Mouse (Mus musculus): ENCODE results near the gene Gm20532. TPM values are rescaled to one million over a fixed set of nuclear protein-coding genes. Genes with fewer than 3 reads are reported as not detected.

Gm20532 gene
- polyA plus RNA-seq, 1 experiment, result not detected

DNA sequence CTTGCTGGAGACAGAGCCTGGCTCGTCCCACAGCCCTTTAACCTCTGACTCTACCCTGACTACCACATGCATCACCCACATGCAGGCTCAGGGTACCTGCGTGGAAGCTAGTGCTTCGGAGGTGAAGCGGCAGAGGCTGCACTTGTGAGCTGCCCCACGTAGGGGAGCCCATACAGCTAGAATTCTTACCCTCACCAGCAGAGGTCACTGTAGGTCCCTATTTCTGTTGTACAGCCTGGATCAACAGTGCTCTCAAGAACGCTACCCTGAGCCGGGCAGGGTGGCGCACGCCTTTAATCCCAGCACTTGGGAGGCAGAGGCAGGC lies 7.5 kb downstream of the Gm20532 start:
- no peak overlapping the region for H3K27ac ChIP-seq (ENCODE audit: control insufficient read depth, insufficient read depth, low read depth, low read length, poor library complexity)
- whole genome bisulfite sequencing, result 44% methylated on average over 9 of the region's 9 CpGs
- H3K4me1 ChIP-seq (ENCODE audit: control insufficient read depth, insufficient read depth, low read length), result peaks cover 4% of the 10 kb centered on the region; the same call in 1 of the 2 replicates
- no peak overlapping the region for H3K4me3 ChIP-seq (replicated peaks; ENCODE audit: control insufficient read depth, low read depth, low read length)
- TF ChIP-seq POLR2A (IDR thresholded peaks at IDR 0.05; ENCODE audit: borderline replicate concordance, control insufficient read depth, low read depth, low read length) (no peak), CTCF (IDR thresholded peaks at IDR 0.05; ENCODE audit: control insufficient read depth, insufficient read depth, low read length) (peak; percentile 62)

DNA sequence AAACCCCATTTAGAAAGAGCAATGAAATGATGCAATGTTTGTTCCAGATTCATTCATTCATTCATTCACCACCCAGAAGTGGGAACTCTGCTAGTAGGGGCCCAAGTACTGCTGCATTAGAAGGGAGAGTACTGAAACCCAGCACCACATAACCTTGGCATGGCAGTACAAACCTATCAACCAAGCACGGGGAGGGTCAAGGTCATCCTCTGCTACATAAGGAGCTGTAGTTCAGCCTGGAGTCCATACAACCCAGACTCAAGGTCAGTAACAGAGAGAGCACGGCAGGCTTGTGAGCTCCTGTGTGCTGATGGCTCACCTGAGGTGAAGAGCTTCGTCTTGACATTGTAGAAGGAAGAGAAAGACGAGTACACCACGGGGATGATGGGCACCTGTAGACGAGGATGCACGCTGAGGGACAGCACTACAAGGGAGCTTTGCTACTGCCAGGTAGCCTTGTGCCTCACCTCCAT lies 8.1 kb downstream of the Gm20532 start:
- Histone ChIP-seq H3K4me1 (ENCODE audit: control insufficient read depth, insufficient read depth, low read length) (peaks cover 8% of the 10 kb centered on the region), H3K4me3 (replicated peaks; ENCODE audit: control insufficient read depth, low read depth, low read length) (no peak overlapping the region), H3K27ac (ENCODE audit: control insufficient read depth, insufficient read depth, low read depth, low read length, poor library complexity) (no peak overlapping the region)
- TF ChIP-seq POLR2A (IDR thresholded peaks at IDR 0.05; ENCODE audit: borderline replicate concordance, control insufficient read depth, low read depth, low read length), result no peak
- no peak for TF ChIP-seq CTCF (IDR thresholded peaks at IDR 0.05; ENCODE audit: control insufficient read depth, insufficient read depth, low read length)
- 77% methylated on average over 7 of the region's 7 CpGs for WGBS

DNA sequence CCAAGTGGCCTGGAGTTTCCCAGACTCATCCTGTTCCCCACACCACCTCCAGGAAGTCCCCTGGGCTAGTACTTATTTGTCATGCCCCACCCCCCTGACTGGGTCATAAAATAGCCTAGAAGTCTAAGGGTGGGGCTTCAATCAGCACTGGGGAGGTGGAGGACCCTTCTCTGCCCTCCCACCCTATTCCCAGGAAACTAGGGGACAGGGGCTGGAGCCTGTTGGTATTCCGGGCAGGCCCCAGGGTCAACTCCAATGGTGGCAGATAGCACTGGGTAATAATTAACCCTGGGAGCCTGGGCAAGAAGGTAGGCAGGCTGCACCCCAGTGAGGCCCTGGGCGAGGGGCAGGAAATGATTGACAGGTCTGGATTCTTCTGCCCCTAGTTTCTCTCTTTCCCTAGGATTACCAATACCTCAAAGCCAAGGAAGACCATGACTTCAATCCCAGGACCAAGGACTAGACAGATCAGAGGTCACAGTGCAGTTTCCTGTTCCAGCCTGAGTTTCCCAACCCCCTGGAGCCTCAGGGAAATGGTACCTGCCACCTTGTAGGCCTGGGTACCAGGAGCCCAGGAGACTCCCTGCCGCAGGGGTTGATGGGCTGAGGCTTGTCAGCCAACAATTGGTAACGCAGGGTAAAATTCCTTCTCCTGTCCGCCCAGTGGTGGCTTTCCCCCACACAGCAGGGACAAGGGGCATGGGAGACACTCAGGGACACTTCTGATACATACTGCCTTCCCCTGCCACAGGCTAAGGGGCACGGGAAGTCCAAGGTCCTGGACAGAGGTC lies 8.7 kb downstream of the Gm20532 start:
- TF ChIP-seq POLR2A (IDR thresholded peaks at IDR 0.05; ENCODE audit: borderline replicate concordance, control insufficient read depth, low read depth, low read length), result no peak
- TF ChIP-seq CTCF (IDR thresholded peaks at IDR 0.05; ENCODE audit: control insufficient read depth, insufficient read depth, low read length), result no peak
- 66% methylated on average over 6 of the region's 6 CpGs for WGBS
- Histone ChIP-seq H3K4me3 (replicated peaks; ENCODE audit: control insufficient read depth, low read depth, low read length) (no peak overlapping the region), H3K27ac (ENCODE audit: control insufficient read depth, insufficient read depth, low read depth, low read length, poor library complexity) (no peak overlapping the region), H3K4me1 (ENCODE audit: control insufficient read depth, insufficient read depth, low read length) (peaks cover 8% of the 10 kb centered on the region)

DNA sequence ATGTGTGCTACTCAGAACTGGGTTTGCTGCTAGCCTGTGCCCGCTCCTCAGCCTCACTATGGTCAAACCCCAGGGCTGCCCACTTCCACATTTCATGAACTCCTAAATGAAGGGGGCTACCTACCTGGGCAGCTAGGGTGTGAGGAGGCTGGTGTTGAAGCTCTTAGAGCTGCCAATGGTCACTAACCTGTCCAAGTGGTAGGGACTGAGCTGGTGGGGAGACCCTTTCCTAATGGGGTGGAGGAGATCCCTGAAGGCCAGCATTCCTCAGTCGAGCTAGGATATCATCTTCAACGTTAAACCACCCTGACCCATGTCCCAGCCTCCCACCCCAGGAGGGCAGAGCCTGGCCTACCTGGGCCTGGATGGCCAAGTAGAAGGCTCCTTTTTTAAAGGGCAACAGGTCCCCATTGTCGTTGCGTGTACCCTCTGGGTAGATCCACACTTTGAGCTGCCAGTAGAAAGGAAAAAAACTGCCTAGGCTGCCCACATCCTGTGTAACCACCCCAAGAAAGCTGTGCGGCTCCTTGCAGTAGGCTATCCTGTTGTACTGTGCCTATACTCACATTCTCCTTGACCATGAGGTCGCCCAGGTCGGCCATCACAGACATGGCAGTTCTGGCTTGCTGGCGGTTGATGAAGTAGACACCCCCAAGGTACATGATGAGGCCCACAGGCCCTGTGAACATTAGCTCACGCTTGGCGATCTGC lies 9.4 kb downstream of the Gm20532 start:
- no peak overlapping the region for H3K4me3 ChIP-seq (replicated peaks; ENCODE audit: control insufficient read depth, low read depth, low read length)
- peaks cover 8% of the 10 kb centered on the region for H3K4me1 ChIP-seq (ENCODE audit: control insufficient read depth, insufficient read depth, low read length)
- no peak overlapping the region for H3K27ac ChIP-seq (ENCODE audit: control insufficient read depth, insufficient read depth, low read depth, low read length, poor library complexity)
- 40% methylated on average over 11 of the region's 11 CpGs for WGBS
- TF ChIP-seq CTCF (IDR thresholded peaks at IDR 0.05; ENCODE audit: control insufficient read depth, insufficient read depth, low read length), result no peak
- TF ChIP-seq POLR2A (IDR thresholded peaks at IDR 0.05; ENCODE audit: borderline replicate concordance, control insufficient read depth, low read depth, low read length), result no peak

DNA sequence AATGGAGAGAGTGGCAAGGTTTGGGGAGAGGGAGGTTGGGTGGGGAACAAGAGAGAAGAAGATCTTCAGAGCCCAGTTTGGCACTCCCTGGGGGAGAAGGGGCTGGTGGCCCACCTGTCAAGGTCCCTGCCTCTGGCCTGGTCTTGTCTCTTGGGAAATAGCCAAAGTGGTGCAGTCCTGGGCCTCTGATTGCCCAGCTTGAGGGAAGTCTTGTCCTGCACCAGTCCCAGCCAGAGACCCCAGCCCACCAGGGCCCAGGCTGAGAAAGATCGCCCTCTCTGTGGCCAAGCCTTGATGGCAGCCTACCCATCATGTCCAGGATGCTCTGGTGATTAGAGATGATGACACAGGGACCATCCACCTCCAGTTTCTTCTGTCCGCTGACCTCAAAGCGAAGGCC lies 10.5 kb downstream of the Gm20532 start:
- Histone ChIP-seq H3K4me1 (ENCODE audit: control insufficient read depth, insufficient read depth, low read length) (peaks cover 8% of the 10 kb centered on the region), H3K4me3 (replicated peaks; ENCODE audit: control insufficient read depth, low read depth, low read length) (no peak overlapping the region), H3K27ac (ENCODE audit: control insufficient read depth, insufficient read depth, low read depth, low read length, poor library complexity) (peak overlapping the region; percentile 20; the same call in 1 of the 2 replicates)
- WGBS, result 90% methylated on average over 3 of the region's 3 CpGs
- no peak for TF ChIP-seq POLR2A (IDR thresholded peaks at IDR 0.05; ENCODE audit: borderline replicate concordance, control insufficient read depth, low read depth, low read length)
- no peak for TF ChIP-seq CTCF (IDR thresholded peaks at IDR 0.05; ENCODE audit: control insufficient read depth, insufficient read depth, low read length)

DNA sequence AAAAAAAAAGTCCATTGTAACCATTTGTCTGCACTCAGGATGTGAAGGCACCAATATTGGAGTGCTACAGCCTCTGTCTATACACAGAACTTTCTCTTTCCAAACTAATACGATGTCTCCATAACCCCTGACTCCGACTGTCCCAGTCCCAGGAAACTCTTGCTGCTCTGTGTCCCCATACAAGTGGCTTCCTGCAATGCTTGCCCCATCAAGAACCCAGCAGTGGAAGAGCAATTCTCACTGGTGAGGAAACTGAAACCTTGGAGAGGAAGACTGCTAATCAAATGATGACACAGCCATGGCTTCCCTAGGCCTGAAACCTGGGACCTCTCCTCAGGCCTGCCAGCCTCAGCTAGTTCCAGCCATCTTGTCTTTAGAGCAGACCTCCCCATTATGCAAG lies 11.4 kb downstream of the Gm20532 start:
- no peak overlapping the region for H3K4me3 ChIP-seq (replicated peaks; ENCODE audit: control insufficient read depth, low read depth, low read length)
- peaks cover 8% of the 10 kb centered on the region for H3K4me1 ChIP-seq (ENCODE audit: control insufficient read depth, insufficient read depth, low read length)
- TF ChIP-seq POLR2A (IDR thresholded peaks at IDR 0.05; ENCODE audit: borderline replicate concordance, control insufficient read depth, low read depth, low read length) (no peak), CTCF (IDR thresholded peaks at IDR 0.05; ENCODE audit: control insufficient read depth, insufficient read depth, low read length) (no peak)
- WGBS, result 33% methylated on average over 2 of the region's 2 CpGs
- peak overlapping the region; percentile 27; the same call in 1 of the 2 replicates for H3K27ac ChIP-seq (ENCODE audit: control insufficient read depth, insufficient read depth, low read depth, low read length, poor library complexity)

DNA sequence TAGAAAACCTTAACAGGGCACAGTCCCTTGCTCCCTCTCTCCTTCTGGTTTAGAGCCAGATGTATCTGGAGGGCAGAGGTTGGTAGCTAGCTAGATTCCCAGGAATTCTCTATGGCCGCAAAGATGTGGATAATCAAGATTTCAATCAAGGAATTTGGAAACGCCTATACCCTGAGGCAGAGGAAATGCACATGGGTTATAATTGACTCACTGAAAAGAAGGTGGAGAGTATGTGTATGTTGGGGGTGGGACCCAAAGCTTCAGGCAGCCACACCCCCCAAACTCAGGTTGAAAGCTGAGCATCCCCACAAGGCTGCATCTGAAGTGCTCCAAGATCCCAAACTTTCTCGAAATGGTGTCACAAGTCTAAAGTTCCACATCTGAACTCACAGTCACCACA lies 12.0 kb downstream of the Gm20532 start:
- WGBS, result 57% methylated on average over 3 of the region's 3 CpGs
- no peak overlapping the region for H3K4me3 ChIP-seq (replicated peaks; ENCODE audit: control insufficient read depth, low read depth, low read length)
- peak overlapping the region; percentile 27; the same call in 1 of the 2 replicates for H3K27ac ChIP-seq (ENCODE audit: control insufficient read depth, insufficient read depth, low read depth, low read length, poor library complexity)
- H3K4me1 ChIP-seq (ENCODE audit: control insufficient read depth, insufficient read depth, low read length), result peaks cover 8% of the 10 kb centered on the region
- TF ChIP-seq CTCF (IDR thresholded peaks at IDR 0.05; ENCODE audit: control insufficient read depth, insufficient read depth, low read length) (no peak), POLR2A (IDR thresholded peaks at IDR 0.05; ENCODE audit: borderline replicate concordance, control insufficient read depth, low read depth, low read length) (no peak)

DNA sequence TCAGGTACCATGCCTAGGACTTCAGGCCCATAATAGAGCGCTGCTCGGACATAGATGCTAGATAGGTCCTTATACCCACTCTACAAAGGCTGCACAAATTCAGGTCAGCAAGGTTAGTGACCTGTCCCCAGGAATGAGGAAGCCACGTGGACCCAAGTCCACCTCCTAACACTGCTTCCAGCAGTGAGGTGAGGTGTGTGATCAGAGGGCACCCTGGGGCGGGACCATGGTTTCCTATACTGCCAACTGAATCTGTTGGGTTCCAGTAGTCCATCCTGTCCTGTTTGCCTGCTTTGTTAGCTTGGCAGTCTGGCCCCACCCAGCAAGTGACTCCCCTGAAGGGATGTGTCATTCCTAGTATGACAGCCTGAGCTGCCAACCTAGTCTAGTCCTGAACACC lies 13.5 kb downstream of the Gm20532 start:
- 69% methylated on average over 4 of the region's 4 CpGs for WGBS
- H3K27ac ChIP-seq (ENCODE audit: control insufficient read depth, insufficient read depth, low read depth, low read length, poor library complexity), result peak overlapping the region; percentile 22
- H3K4me3 ChIP-seq (replicated peaks; ENCODE audit: control insufficient read depth, low read depth, low read length), result no peak overlapping the region
- peaks cover 8% of the 10 kb centered on the region for H3K4me1 ChIP-seq (ENCODE audit: control insufficient read depth, insufficient read depth, low read length)
- no peak for TF ChIP-seq CTCF (IDR thresholded peaks at IDR 0.05; ENCODE audit: control insufficient read depth, insufficient read depth, low read length)
- TF ChIP-seq POLR2A (IDR thresholded peaks at IDR 0.05; ENCODE audit: borderline replicate concordance, control insufficient read depth, low read depth, low read length), result no peak
